Mouse (Mus musculus): ENCODE measurements at regions not wholly inside any gene's neighbourhood (a gene's known extent, or its start where the extent isn't known, plus 50 kb on each side); places are given as distances from the start of the nearest gene placed in this dataset.

DNA sequence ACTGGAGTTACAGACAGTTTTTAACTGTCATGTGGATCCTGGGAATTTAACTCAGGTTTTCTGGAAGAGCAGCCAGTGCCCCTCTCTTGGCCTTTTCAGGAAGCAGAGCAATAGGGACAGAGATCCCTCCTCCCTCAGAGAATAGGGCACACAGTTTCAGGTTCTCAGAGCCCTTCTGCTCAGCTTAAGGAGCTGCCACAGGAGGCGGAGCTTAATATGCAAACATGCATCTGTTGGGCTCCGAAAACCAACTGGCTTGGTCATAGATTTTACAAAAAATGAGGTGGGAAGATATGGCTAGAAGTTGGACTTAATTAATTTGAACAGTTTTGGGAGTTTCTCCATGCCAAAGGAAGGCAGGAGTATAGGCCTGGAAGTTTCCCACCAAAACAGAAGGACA lies 61.9 kb upstream of the Znrf2 start:
- Histone ChIP-seq H3K27ac (no peak overlapping the region), H3K36me3 (no peaks in the 10 kb centered on the region), H3K27me3 (no peaks in the 10 kb centered on the region), H3K9me3 (replicated peaks) (no peaks in the 10 kb centered on the region), H3K4me1 (replicated peaks) (peaks cover 3% of the 10 kb centered on the region), H3K9ac (no peak overlapping the region), H3K4me3 (replicated peaks) (no peak overlapping the region), H3K4me2 (no peak overlapping the region)
- DNase-seq (no peak), ATAC-seq (ENCODE audit: low read depth) (no peak)
- 63% methylated on average over 2 of the region's 2 CpGs for WGBS (ENCODE audit: insufficient replicate concordance)

DNA sequence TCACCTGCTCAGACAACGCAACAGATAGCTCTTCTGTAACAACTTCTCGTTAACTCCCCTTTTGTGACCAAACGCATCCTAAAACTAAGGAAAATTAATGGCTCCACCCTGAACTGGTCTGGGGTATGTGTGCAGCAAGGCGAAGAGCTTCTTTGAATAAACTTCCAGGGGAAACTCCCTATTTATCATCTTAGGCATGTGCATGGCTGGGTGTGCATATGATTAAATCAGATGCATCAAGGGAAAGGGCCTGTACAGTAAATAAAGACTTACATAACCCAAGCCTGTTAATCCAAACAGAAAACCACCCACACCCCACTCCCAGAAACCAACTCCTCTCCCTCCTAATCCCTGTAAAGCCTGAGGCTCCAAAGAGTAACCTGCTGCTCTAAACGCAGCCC lies 59.2 kb upstream of the Znrf2 start:
- DNase-seq (no peak), ATAC-seq (ENCODE audit: low read depth) (no peak)
- Histone ChIP-seq H3K4me3 (replicated peaks) (no peak overlapping the region), H3K4me1 (replicated peaks) (peaks cover 11% of the 10 kb centered on the region), H3K4me2 (no peak overlapping the region), H3K27ac (no peak overlapping the region), H3K9ac (no peak overlapping the region), H3K9me3 (replicated peaks) (no peaks in the 10 kb centered on the region), H3K36me3 (no peaks in the 10 kb centered on the region), H3K27me3 (no peaks in the 10 kb centered on the region)
- 69% methylated on average over 5 of the region's 5 CpGs for WGBS (ENCODE audit: insufficient replicate concordance)

DNA sequence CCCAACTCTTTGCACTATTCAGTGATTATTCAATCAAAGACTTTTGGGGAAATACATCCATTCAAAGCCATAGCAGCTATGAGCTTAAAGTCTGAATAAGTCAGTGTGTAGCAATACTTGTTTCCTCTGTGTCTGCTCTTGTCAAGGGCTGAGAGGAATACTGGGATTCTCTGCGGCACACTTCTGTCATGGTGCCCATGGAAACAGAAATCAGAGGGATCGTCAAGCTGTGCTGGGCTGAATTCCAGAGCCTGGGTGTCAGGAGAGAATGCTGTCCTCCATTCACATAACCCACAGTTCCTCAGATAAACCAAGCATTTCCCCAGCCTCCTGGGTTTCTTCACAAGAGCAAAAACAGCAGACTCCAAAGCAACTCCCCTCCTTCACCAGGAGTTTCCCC lies 58.6 kb upstream of the Znrf2 start:
- no peak for ATAC-seq (ENCODE audit: low read depth)
- WGBS (ENCODE audit: insufficient replicate concordance), result 63% methylated on average over 2 of the region's 2 CpGs
- Histone ChIP-seq H3K4me2 (no peak overlapping the region), H3K27ac (no peak overlapping the region), H3K9me3 (replicated peaks) (no peaks in the 10 kb centered on the region), H3K27me3 (no peaks in the 10 kb centered on the region), H3K36me3 (no peaks in the 10 kb centered on the region), H3K4me1 (replicated peaks) (peaks cover 11% of the 10 kb centered on the region), H3K4me3 (replicated peaks) (no peak overlapping the region), H3K9ac (no peak overlapping the region)
- DNase-seq, result no peak

DNA sequence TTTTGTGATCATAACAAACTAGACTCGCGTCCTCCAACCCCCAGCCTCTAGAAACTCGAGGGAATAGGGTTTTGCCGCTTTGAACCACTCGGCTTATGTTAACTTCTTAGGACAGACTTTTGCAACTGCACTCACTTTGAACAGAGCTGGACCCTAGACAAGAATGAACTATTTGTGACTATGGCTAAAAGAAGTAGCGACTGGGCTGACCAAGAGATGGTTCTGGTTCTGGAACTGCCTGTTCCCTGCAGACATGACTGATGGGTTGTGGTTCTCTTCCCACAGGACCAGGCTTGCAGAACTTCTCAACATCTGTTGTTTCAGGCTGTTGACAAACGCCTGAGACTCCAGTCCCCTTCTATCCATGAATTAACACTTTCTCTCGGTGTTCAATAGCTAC lies 57.5 kb upstream of the Znrf2 start:
- no peaks in the 10 kb centered on the region for H3K36me3 ChIP-seq
- H3K4me2 ChIP-seq, result no peak overlapping the region
- H3K27ac ChIP-seq, result no peak overlapping the region
- no peaks in the 10 kb centered on the region for H3K27me3 ChIP-seq
- no peak overlapping the region for H3K9ac ChIP-seq
- DNase-seq, result no peak
- H3K9me3 ChIP-seq (replicated peaks), result no peaks in the 10 kb centered on the region
- no peak overlapping the region for H3K4me3 ChIP-seq (replicated peaks)
- peaks cover 11% of the 10 kb centered on the region for H3K4me1 ChIP-seq (replicated peaks)
- WGBS (ENCODE audit: insufficient replicate concordance), result 50% methylated on average over 8 of the region's 8 CpGs
- no peak for ATAC-seq (ENCODE audit: low read depth)

DNA sequence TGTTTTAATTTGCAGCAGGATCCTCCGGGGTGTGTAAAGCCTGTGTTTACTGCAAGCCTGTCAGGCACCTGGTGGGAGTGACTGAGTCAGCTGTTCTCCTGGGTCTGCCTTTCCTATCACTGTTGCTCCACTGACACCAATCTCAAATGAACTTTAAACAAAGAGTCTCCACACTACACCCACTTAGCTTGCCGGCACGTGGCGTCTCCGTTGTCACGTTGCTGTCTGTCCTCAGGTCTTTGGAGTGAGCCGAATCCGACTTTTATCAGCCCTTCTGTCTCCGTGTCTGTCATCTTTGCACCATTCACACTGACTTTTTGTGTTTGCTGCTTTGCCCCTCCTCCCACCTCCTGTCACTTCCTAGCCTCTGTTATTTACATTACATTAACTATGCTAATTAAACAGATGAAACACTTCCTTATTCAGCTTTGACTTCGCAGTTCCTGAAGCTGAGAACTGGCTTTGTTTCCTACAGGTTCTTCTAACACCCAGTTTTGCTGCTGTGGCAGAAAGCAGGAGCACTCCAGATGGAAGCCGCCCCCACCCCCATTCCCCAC lies 56.7 kb upstream of the Znrf2 start:
- DNase-seq, result no peak
- H3K4me3 ChIP-seq (replicated peaks), result no peak overlapping the region
- H3K27ac ChIP-seq, result no peak overlapping the region
- H3K9me3 ChIP-seq (replicated peaks), result no peaks in the 10 kb centered on the region
- H3K36me3 ChIP-seq, result no peaks in the 10 kb centered on the region
- H3K4me1 ChIP-seq (replicated peaks), result peaks cover 11% of the 10 kb centered on the region
- 7% methylated on average over 11 of the region's 11 CpGs for WGBS (ENCODE audit: insufficient replicate concordance)
- ATAC-seq (ENCODE audit: low read depth), result peak; percentile 58
- H3K4me2 ChIP-seq, result peak overlapping the region; percentile 43
- H3K9ac ChIP-seq, result no peak overlapping the region; the same call in 1 of the 2 replicates
- no peaks in the 10 kb centered on the region for H3K27me3 ChIP-seq

DNA sequence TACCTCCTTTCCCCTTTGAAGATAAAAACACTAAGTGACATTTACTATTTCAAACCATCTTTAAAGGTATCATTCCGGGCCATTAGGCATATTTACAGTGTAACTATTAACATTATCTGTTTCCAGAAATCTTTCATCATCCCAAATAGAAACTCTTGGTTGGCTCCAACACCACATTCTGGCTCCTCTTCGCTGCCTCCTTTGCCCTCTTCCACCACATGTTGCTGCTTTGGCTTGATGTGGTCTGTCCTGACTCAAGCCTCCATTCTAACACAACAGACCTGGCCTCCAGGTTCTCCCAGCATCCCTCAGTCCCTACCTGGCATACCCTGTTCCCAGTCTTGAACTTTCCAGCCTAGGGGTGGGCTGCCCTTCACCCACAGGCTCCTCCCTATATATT lies 56.2 kb upstream of the Znrf2 start:
- ATAC-seq (ENCODE audit: low read depth), result no peak

DNA sequence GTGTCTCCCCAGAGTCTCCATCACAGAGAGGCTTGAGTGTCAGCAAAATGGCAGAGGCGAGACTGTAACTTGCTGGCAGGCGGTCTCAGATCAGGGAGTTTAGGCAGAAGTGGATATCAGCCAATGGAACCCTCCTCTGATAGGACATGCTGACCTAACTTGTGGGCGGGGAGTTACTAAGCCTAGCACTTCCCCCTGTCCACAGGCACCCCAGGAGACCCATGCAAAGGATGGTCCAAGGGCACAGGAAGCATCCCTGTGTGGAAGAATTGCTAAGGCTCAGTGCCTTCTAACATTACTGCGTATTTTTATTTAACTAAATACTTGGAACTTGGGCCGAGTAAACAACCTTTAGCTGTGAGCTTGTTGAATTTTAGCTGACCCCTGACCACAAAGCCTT lies 54.7 kb upstream of the Znrf2 start:
- ATAC-seq (ENCODE audit: low read depth) (no peak), DNase-seq (no peak)

More for the DNA sequence above, 56.2 kb upstream of the Znrf2 start:
- Histone ChIP-seq H3K4me2 (no peak overlapping the region), H3K27me3 (no peaks in the 10 kb centered on the region), H3K4me3 (replicated peaks) (no peak overlapping the region), H3K36me3 (no peaks in the 10 kb centered on the region), H3K9me3 (replicated peaks) (no peaks in the 10 kb centered on the region), H3K4me1 (replicated peaks) (peaks cover 11% of the 10 kb centered on the region), H3K9ac (no peak overlapping the region), H3K27ac (no peak overlapping the region)
- 46% methylated on average over 2 of the region's 2 CpGs for WGBS (ENCODE audit: insufficient replicate concordance)
- DNase-seq, result no peak

DNA sequence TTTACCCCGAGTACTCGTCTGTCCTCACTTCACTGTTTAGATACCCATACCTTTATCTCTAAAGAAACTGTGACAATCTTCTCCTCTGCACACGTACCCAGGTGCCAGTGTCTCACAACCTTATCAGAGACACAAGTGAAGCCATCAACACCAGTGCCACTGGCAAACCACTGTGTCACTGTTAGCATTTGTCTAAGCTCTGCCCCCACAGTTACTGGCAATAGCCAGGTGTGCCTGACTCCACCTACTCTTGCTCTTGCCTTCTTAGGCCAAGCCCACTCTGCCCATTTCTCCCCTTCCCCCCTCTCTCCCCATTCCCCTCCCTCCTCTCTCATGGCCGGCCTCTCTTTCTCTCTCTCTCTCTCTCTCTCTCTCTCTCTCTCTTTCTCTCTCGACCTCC lies 54.2 kb upstream of the Znrf2 start:
- Histone ChIP-seq H3K27me3 (no peaks in the 10 kb centered on the region), H3K4me1 (replicated peaks) (peaks cover 11% of the 10 kb centered on the region), H3K9ac (no peak overlapping the region), H3K4me2 (no peak overlapping the region), H3K9me3 (replicated peaks) (no peaks in the 10 kb centered on the region), H3K27ac (no peak overlapping the region), H3K36me3 (no peaks in the 10 kb centered on the region), H3K4me3 (replicated peaks) (no peak overlapping the region)
- 17% methylated on average over 5 of the region's 5 CpGs for WGBS (ENCODE audit: insufficient replicate concordance)
- ATAC-seq (ENCODE audit: low read depth), result no peak
- no peak for DNase-seq

More for the DNA sequence above, 54.7 kb upstream of the Znrf2 start:
- H3K27ac ChIP-seq, result no peak overlapping the region
- H3K36me3 ChIP-seq, result no peaks in the 10 kb centered on the region
- H3K27me3 ChIP-seq, result no peaks in the 10 kb centered on the region
- H3K4me2 ChIP-seq, result no peak overlapping the region
- WGBS (ENCODE audit: insufficient replicate concordance), result 35% methylated on average over 5 of the region's 5 CpGs
- H3K4me3 ChIP-seq (replicated peaks), result no peak overlapping the region
- H3K9me3 ChIP-seq (replicated peaks), result no peaks in the 10 kb centered on the region
- peaks cover 11% of the 10 kb centered on the region for H3K4me1 ChIP-seq (replicated peaks)
- no peak overlapping the region for H3K9ac ChIP-seq

DNA sequence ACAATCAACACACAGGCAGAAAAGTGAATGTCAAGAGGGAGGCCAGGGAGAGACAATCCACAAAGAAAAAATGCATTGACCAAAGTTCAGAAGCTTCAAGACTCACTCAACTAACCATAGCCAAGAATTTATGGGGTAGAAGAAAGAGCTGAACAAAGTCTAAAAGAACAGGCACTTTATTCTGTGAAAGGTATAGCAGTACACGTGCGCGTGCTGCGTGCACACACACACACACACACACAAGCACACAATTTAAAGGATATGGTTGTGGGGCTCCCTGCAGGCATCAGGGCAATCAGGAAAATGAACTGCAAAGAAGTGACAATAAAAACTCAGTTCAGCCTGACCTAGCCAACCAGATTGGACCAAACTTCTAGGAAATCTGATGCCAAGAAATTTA lies 53.0 kb upstream of the Znrf2 start:
- Histone ChIP-seq H3K4me3 (replicated peaks) (no peak overlapping the region), H3K36me3 (no peaks in the 10 kb centered on the region), H3K9ac (no peak overlapping the region), H3K4me1 (replicated peaks) (peaks cover 11% of the 10 kb centered on the region), H3K27ac (no peak overlapping the region), H3K4me2 (no peak overlapping the region), H3K27me3 (no peaks in the 10 kb centered on the region), H3K9me3 (replicated peaks) (no peaks in the 10 kb centered on the region)
- ATAC-seq (ENCODE audit: low read depth) (no peak), DNase-seq (no peak)
- WGBS (ENCODE audit: insufficient replicate concordance), result 89% methylated on average over 4 of the region's 4 CpGs

DNA sequence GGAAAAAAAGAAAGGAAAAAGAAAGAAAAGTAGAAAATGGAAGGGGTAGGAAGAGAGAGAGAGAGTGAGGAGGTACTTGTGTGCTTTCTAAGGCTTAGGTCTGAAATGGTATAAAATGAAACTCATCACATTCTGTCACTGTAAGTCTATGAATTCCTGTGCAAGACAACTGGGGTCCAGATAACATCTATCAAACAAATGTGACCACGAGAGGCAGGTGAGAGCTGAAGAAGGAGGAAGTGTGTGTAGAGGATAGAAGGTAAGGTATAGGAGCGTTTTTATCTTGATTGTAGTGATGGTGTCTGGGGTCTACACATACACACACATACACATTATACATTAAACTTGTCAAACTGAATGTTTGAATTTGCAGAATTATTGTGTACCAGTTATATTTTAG lies 51.0 kb upstream of the Znrf2 start:
- DNase-seq (no peak), ATAC-seq (ENCODE audit: low read depth) (no peak)
- no peaks in the 10 kb centered on the region for H3K27me3 ChIP-seq
- H3K4me1 ChIP-seq (replicated peaks), result peaks cover 8% of the 10 kb centered on the region
- H3K4me3 ChIP-seq (replicated peaks), result no peak overlapping the region
- 47% methylated on average over 2 of the region's 2 CpGs for WGBS (ENCODE audit: insufficient replicate concordance)
- no peak overlapping the region for H3K4me2 ChIP-seq
- no peaks in the 10 kb centered on the region for H3K9me3 ChIP-seq (replicated peaks)
- no peaks in the 10 kb centered on the region for H3K36me3 ChIP-seq
- H3K9ac ChIP-seq, result no peak overlapping the region
- H3K27ac ChIP-seq, result no peak overlapping the region

DNA sequence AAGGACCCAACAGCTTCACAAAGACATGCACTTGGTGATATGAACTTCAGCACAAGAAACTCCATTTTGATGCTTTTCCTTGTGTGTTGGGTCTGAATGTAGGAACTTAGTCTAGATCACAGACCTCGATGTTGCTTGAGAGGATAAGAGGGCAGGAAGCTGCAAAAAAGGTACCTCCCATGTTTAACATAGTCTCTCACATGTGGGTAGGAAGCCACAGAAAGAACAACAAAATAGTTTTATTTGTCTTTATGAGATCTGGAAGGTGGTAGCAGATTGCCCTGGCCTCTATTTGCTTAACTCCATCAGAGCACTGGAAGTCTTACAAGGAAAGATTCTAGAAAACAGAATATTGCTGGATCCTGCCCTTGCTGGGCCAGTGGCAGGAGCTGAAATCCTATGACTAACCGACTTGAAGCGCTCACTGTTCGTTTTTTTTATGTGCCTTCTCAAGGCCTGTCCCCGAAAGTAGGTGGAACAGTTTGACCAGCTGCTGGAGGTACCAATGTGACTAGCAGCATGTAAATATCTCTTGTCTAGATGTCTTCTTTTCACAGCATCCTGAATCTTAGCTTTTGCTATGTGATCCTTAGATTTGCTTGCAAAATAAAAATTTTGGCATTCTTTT lies 50.1 kb upstream of the Znrf2 start:
- no peaks in the 10 kb centered on the region for H3K27me3 ChIP-seq
- H3K9ac ChIP-seq, result no peak overlapping the region
- H3K4me1 ChIP-seq (replicated peaks), result peaks cover 8% of the 10 kb centered on the region
- no peak overlapping the region for H3K27ac ChIP-seq
- DNase-seq, result no peak
- H3K4me3 ChIP-seq (replicated peaks), result no peak overlapping the region
- no peak overlapping the region for H3K4me2 ChIP-seq
- no peaks in the 10 kb centered on the region for H3K9me3 ChIP-seq (replicated peaks)
- H3K36me3 ChIP-seq, result no peaks in the 10 kb centered on the region
- no peak for ATAC-seq (ENCODE audit: low read depth)
- 60% methylated on average over 5 of the region's 5 CpGs for WGBS (ENCODE audit: insufficient replicate concordance)
